Mouse (Mus musculus) splenic B cell, adult 2 months (primary cell): ENCODE results near the gene Cryab.

Experiments used
- DNase-seq: peaks from one replicate; pipeline ENCODE4 v3.0.0-alpha.2; 2011; ENCODE audit warnings: low read depth, low spot score
- H3K27me3 ChIP-seq: 2 replicates; pipeline ENCODE4 v1.6.1; 2012; ENCODE audit warnings: mild to moderate bottlenecking, low read length, moderate library complexity, mixed read lengths; ENCODE audit not compliant: control insufficient read depth, poor library complexity, insufficient read depth, severe bottlenecking
- H3K36me3 ChIP-seq: 2 replicates; pipeline ENCODE4 v1.6.1; 2012; ENCODE audit warnings: mild to moderate bottlenecking, low read length, moderate library complexity, mixed read lengths; ENCODE audit not compliant: control insufficient read depth, poor library complexity, insufficient read depth, severe bottlenecking

Cryab gene

DNA sequence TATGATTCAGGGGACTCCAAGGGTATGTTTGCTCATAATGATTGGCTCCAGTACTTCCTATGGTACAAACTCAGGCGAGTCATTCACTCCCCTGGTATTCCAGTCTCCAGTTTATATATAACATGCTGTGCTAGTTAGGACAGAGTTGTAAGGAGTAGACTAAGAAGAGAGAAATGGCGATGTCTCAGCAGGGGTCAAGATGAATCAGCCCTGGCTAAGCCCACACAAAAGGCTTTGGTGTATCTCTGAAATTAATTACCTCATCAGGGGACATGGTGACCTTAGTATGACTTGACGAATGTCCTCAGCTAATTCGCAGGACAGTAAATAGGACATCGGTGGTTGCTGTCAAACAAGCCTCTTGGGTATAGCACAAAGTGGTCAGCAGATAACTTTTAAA lies 5.6 kb downstream of the Cryab start:
- H3K27me3 ChIP-seq = no peaks in the 10 kb centered on the region
- H3K36me3 ChIP-seq = no peaks in the 10 kb centered on the region
- no peak for DNase-seq

DNA sequence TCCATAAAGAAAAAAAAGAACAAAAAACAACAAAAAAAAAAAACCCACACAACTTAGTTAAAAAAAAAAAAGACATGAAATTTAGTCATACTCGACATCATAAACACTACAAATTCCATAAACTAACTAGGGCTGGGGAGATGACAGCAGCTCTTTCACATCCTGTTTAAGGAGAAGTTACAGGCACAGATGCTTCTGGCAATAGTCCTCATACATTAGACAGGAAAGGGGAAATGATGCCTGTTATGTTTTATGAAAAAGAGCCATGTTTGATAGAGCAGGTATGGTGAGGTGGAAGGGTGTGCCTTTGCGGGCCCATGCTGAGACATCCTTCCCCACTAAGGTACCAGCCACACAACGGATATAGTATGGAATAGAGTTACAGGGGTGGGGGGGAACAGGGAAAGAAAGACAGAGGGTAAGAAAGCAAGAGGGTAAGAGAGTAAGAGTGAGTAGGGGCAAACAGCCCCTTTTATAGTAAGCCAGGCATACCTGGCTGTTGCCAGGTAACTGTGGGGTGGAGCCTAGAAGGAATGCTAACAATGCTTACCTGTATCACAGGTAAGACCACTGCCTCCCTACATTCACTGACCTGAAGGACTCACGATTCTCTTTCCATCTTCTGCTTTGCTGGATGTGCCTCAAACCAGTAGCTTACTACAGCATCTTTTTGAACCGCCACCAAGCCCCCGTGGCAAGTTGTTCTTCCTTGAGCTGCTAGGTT lies 10.6 kb downstream of the Cryab start:
- no peaks in the 10 kb centered on the region; the same call in 1 of the 2 replicates for H3K36me3 ChIP-seq
- no peaks in the 10 kb centered on the region for H3K27me3 ChIP-seq
- no peak for DNase-seq

DNA sequence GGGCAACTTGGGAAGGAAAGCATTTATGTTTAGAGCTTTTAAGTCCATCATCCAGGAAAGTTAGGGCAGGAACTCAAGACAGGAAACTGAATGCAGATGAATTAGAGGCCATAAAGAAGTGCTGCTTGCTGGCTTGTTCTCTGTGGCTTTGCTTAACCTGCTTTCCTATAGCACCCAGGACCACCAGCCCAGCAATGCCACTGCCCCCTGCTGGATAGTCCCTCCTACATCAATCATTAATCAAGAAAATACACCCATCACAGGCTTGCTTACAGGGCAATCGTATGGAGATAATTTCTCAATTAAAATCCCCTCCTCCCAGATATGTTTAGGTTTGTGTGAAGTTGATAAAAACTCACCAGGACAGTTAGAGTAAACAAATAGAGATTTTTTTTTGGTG lies 12.2 kb downstream of the Cryab start:
- Histone ChIP-seq H3K27me3 (no peaks in the 10 kb centered on the region; the same call in 1 of the 2 replicates), H3K36me3 (no peaks in the 10 kb centered on the region; the same call in 1 of the 2 replicates)
- DNase-seq = peak; percentile 38

DNA sequence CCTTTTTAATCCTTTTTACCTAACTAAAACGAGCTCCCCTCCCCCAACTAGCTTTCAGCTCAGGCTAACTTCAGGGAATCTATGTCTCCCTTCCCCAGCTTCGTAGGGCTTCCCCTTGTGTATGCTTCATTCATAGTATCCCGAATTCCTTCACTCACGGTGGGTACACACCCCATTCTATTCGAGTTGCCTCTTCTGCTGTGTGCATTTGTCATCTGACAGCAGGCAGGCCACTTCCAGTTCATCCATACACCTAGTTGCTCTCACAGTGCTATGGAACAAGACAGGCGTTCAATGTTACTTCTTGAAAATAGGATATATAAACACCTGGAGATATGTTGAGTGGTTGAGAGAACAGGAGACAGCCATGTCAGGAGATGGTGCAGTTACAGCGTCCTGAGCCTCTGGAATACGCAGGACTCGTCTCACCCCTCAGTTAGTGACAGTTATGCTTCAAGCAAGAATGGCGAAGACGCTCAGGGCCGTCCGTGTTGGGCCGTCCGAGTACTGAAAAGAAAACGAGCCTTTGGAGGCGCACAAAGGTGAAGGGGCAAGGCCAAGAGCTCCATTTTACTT lies 16.5 kb downstream of the Cryab start:
- H3K36me3 ChIP-seq = peaks cover 2% of the 10 kb centered on the region
- no peaks in the 10 kb centered on the region; the same call in 1 of the 2 replicates for H3K27me3 ChIP-seq
- DNase-seq = no peak

DNA sequence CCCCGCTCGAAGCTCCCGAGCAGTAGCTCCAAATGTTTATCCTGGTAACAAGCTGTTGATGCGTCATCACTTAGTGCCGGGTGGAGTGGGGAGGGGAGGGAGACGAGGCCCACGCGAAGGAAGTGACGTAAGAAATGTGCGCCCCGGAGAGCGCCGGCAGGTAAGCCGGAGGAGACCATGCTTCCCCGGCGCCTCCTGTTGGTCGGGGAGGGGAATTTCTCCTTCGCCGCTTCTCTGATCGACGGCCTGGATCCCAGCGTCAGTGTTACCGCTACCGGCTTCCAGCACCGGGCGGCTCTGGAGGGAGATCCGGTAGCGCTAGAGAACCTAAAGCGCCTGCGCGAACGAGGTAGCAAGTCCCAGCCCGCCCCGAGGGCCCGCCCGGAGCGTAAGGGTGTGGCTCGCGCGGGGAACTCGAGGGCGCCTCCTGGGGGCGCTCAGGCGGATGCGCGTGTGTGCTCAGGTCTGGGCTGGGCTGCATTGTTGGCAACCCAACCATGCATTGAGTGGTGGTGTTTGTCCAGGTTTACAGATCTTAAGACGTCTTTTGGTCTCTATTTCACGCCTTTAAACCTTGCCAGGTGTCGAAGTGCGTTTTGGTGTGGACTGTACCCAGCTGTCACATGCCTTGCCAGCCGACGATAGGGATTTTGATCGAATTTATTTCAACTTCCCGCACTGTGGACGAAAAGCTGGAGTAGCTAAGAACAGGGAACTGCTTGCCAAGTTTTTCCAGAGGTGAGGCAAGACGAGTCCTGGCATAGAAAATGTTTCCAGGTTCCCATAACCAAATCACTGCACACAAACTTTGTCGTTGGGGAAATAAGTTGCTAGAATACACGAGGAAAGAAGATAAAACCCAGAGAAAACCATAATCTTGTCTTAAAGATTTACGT lies 17.2 kb downstream of the Cryab start, which contains the start of gene Fdxacb1:
Gene Fdxacb1, plus strand, starts transcription at position 130 of the 896 bp plus-strand sequence.
- H3K36me3 ChIP-seq = peaks cover 2% of the 10 kb centered on the region
- peak; percentile 98 for DNase-seq

DNA sequence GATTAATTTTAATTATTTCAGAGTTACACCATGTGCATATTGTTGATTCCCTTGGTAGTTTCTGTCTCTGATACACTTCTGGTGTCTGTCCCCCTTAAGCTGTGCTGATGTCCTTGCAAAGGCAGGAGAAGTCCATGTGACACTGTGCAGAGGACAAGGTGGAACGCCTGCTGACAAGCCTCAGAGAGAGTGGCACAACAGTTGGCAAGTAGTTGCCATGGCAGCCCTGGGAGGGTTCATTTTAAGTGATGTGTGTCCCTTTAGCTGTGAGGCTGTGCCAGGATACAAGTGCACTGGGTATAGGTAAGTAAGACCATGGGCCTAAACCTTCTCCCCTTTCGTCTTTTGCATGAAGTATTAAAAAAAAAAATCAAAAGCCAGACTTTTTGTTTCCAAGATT lies 18.9 kb downstream of the Cryab start:
- Histone ChIP-seq H3K27me3 (no peaks in the 10 kb centered on the region; the same call in 1 of the 2 replicates), H3K36me3 (peaks cover 2% of the 10 kb centered on the region)
- DNase-seq = no peak

More for the DNA sequence above, 17.2 kb downstream of the Cryab start, which contains the start of gene Fdxacb1:
- H3K27me3 ChIP-seq = no peaks in the 10 kb centered on the region; the same call in 1 of the 2 replicates

DNA sequence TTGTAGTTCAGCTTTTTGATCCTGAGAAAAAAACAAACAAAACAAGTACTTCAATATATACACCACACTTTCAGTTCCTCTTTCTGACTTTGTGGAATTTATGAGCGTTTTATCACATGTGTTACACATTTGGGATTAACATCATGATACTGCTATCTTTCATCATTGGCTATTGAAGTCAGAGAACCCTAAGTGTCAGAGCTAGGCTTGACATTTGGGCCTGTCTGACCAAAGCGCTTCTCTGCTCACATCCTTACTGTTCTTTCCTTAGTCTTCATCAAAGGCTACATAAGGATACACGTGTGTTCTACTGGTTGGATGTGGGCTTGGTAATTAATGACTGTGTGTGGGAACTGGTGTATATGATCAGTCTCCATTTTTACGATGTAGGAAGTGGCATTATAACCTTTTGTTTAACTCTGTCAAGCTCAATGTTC lies 22.9 kb downstream of the Cryab start:
- Histone ChIP-seq H3K36me3 (peaks cover 2% of the 10 kb centered on the region), H3K27me3 (no peaks in the 10 kb centered on the region)
- peak; percentile 87 for DNase-seq

DNA sequence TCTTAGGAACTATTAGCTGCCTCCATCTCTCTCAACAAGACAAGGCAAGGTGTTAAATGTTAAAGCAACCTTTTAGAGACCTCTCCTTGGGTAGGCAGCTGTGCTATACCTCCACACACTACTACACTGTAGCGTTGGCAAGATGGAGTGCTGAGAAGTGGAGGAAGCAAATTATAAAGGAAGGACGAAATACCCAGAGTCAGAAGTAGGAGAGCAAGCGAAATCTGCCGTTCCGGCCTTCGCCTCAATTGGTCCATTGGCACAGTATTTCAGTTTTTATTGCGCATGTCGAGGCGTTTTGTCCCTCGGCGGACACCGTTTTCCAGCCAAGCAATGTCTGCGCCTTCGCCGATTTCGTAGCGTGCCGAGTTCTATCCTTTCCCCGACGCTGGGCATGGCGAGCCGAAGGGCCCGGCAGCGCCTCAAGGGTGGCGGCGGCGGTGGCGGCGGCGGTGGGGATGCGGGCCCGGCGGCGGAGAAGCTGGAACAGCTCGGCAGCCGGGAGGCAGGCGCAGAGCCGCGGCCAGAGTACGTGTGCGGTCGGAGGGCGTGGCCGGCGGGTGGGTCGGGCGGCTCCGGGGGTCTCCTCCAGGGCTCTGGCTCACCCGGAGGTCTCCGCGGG lies 24.0 kb downstream of the Cryab start, which contains the start of the genes Alg9 and 1110032A03Rik:
Gene Alg9, plus strand, starts transcription at position 29 of the 622 bp plus-strand sequence.
Gene 1110032A03Rik, minus strand, starts transcription at position 530 of the 622 bp plus-strand sequence.
- DNase-seq = peak; percentile 90
- H3K27me3 ChIP-seq = no peaks in the 10 kb centered on the region
- H3K36me3 ChIP-seq = peaks cover 2% of the 10 kb centered on the region

DNA sequence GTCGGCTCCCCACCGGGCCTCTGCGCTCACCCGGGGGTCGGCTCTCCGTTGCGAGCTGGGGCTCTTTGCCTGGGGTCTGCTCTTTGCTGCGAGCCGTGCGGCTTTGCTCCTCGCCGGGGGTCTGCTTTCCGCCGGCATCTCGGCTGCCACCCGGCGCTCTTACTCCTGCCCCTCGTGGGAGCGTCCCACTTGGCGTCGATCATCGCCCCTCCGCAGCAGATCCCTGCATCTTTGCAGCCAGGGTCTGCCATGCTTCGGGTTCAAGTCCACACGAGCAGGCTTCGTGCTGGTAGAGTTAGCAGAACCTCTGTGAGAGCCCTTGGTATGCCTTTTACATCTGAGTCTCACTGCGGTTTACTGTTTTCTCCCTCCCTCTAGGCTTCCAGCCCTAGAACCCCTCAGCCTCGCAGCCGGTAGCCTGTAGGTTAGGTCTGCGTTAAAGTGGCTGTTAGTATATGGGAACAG lies 24.6 kb downstream of the Cryab start:
- peak; percentile 17 for DNase-seq
- Histone ChIP-seq H3K27me3 (no peaks in the 10 kb centered on the region), H3K36me3 (peaks cover 3% of the 10 kb centered on the region)

DNA sequence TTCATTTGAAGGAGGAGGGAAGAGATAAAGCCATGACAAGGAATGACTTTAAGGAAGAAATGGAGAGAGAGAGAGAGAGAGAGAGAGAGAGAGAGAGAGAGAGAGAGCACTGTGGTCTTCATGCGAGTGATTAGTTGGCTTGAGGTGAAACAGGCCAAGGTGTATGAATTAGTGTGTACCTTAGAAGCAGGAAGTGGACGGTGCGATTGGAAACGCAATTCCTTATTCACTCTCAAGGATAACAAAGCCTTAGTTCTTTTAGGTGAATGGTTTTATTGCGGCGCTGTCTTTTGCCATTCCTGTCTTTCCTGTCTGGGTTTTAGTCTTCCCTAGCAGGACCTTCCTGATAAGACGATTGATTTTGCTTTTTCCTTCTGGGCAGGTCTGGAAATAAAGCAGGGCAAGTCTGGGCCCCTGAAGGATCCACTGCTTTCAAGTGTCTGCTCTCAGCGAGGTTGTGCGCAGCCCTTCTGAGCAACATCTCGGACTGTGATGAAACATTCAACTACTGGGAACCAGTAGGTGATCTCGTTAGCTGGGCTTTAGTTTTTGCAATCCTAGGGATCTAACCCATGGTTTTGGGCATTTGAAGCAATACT lies 25.1 kb downstream of the Cryab start:
- DNase-seq = no peak
- H3K36me3 ChIP-seq = peaks cover 5% of the 10 kb centered on the region
- H3K27me3 ChIP-seq = no peaks in the 10 kb centered on the region

DNA sequence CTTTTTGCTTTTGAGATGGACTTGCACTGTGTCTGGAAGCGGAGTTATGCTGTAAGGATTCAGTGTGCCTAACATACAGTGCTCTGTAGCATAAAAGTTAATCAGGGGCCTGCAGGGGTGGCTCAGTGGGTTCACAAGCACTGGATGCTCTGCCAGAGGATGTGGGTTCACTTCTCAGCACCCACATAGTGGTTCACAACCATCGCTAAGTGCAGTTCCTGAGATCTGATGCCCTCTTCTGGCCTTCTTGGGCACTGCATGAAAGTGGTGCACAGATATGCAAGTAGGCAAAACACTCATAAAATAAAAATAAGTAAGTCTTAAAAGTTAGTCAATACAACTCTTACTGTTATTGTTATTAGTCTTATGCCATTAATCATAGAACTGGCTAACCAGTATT lies 31.0 kb downstream of the Cryab start:
- Histone ChIP-seq H3K36me3 (peaks cover 9% of the 10 kb centered on the region), H3K27me3 (no peaks in the 10 kb centered on the region)
- DNase-seq = peak; percentile 74

DNA sequence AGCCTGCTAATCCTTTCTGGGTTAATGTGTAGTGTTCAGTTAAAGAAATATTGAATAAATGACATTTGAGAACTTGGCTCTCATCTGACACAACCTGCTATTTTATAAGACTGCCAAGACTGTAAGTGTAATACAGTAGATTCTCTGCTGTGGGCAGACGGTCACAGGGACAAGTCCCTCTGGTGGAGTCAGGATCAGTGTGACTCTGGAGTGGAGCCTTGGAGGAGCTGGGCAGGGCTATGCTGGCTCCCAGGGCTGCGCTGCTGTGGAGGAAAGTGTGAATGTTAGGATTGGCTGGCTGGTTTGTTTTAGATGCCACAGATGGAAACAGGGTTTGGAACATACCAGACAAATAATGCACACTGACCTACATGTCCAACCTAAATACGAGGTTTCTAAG lies 44.1 kb downstream of the Cryab start:
- DNase-seq = no peak
- Histone ChIP-seq H3K27me3 (no peaks in the 10 kb centered on the region), H3K36me3 (peaks cover 7% of the 10 kb centered on the region)

DNA sequence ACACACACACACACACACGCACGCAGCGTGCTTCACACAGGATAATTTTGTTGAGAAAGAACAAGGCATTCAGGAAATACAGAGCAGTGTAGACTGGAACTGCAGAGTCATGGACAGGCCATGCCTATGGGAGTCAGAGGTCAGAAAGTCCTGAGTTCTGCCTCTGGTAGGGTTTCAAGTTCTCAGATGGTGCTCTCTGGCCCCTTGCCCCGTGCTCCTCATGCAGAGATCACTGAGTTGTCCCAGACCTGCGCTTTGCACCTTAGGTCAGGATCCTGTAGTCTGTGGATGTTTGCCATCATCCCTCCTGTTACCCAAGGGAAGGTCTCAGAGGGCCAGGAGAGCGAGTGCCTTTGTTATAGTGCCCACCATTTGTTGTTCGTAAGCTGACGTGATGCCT lies 45.7 kb downstream of the Cryab start:
- DNase-seq = no peak
- peaks cover 8% of the 10 kb centered on the region for H3K36me3 ChIP-seq
- no peaks in the 10 kb centered on the region for H3K27me3 ChIP-seq

DNA sequence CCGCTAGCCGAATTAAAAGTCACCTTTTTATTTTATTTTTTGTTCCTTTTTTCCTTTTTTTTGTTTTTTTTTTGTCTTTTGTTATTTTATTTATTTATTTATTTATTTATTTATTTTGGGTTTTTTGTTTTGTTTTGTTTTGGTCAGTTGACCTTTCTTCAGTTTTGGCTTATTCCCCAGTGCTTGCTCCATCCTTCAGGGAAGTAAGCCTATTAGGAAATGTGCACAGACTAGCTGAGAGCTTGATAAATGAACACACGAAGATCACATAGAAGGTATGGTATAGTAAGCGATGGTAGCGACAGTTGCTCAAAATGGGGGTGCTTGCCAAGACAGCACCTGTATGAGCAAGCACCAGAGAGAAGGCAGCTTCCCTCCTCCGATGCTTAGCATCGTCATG lies 46.5 kb downstream of the Cryab start:
- no peak for DNase-seq
- no peaks in the 10 kb centered on the region for H3K27me3 ChIP-seq
- H3K36me3 ChIP-seq = peaks cover 6% of the 10 kb centered on the region
